Mouse (Mus musculus): Measurements from ENCODE around the gene Pdcd11.

- TF ChIP-seq CTCF (IDR thresholded peaks at IDR 0.05; ENCODE audit: low read depth) (no peak), EP300 (IDR thresholded peaks at IDR 0.05; ENCODE audit: low read depth) (no peak)
These were observed 37.1 kb upstream of the Pdcd11 start for GRCm38 (mm10) chr19:47053471-47053870.
